Mouse (Mus musculus): ENCODE data around the gene Lrr1.
"Not testable (repeated sequence)": the region's sequence is repeated elsewhere in the genome, so short reads cannot be mapped to it uniquely, and the experiment has no call there.

Lrr1 gene

GRCm38 (mm10) chr12:69168461-69169106, at the start of gene Lrr1:
Lrr1 (plus strand) TSS chr12:69168814.
- DNase-seq (ENCODE audit: low read depth, low spot score) = peak; percentile 88

- peak; percentile 86 for DNase-seq (ENCODE audit: low read depth, low spot score)
Observed at GRCm38 (mm10) chr12:69119908-69120307, 48.7 kb upstream of the Lrr1 start.

GRCm38 (mm10) chr12:69122801-69123200, 45.8 kb upstream of the Lrr1 start:
- DNase-seq (ENCODE audit: low read depth, low spot score) = no peak

- DNase-seq (ENCODE audit: low read depth, low spot score) = no peak
Observed at GRCm38 (mm10) chr12:69125066-69125465, 43.5 kb upstream of the Lrr1 start.

- peak; percentile 87 for DNase-seq (ENCODE audit: low read depth, low spot score)
Observed at GRCm38 (mm10) chr12:69127170-69127569, 41.4 kb upstream of the Lrr1 start.

- DNase-seq (ENCODE audit: low read depth, low spot score) = no peak
Observed at GRCm38 (mm10) chr12:69127626-69128025, 41.0 kb upstream of the Lrr1 start.

GRCm38 (mm10) chr12:69129634-69130310, 38.8 kb upstream of the Lrr1 start:
- DNase-seq (ENCODE audit: low read depth, low spot score) = peak; percentile 73

- DNase-seq (ENCODE audit: low read depth, low spot score) = peak; percentile 58
Observed at GRCm38 (mm10) chr12:69130486-69130885, 38.1 kb upstream of the Lrr1 start.

- no peak for DNase-seq (ENCODE audit: low read depth, low spot score)
Observed at GRCm38 (mm10) chr12:69131267-69131666, 37.3 kb upstream of the Lrr1 start.

GRCm38 (mm10) chr12:69131981-69132380, 36.6 kb upstream of the Lrr1 start:
- DNase-seq (ENCODE audit: low read depth, low spot score) = peak; percentile 68

GRCm38 (mm10) chr12:69139201-69139600, 29.4 kb upstream of the Lrr1 start:
- no peak for DNase-seq (ENCODE audit: low read depth, low spot score)

GRCm38 (mm10) chr12:69139841-69140240, 28.8 kb upstream of the Lrr1 start:
- DNase-seq (ENCODE audit: low read depth, low spot score) = no peak

- DNase-seq (ENCODE audit: low read depth, low spot score) = no peak
Observed at GRCm38 (mm10) chr12:69143460-69143859, 25.2 kb upstream of the Lrr1 start.

- peak; percentile 53 for DNase-seq (ENCODE audit: low read depth, low spot score)
Observed at GRCm38 (mm10) chr12:69147166-69147735, 21.4 kb upstream of the Lrr1 start.

- no peak for DNase-seq (ENCODE audit: low read depth, low spot score)
Observed at GRCm38 (mm10) chr12:69150049-69150448, 18.6 kb upstream of the Lrr1 start.

GRCm38 (mm10) chr12:69155923-69156322, 12.7 kb upstream of the Lrr1 start:
- no peak for DNase-seq (ENCODE audit: low read depth, low spot score)

GRCm38 (mm10) chr12:69156436-69156835, 12.2 kb upstream of the Lrr1 start:
- DNase-seq (ENCODE audit: low read depth, low spot score) = peak; percentile 24

- peak; percentile 51 for DNase-seq (ENCODE audit: low read depth, low spot score)
Observed at GRCm38 (mm10) chr12:69157107-69157506, 11.5 kb upstream of the Lrr1 start.

GRCm38 (mm10) chr12:69158366-69158764, 10.2 kb upstream of the Lrr1 start:
- DNase-seq (ENCODE audit: low read depth, low spot score) = peak; percentile 31

- peak; percentile 100 for DNase-seq (ENCODE audit: low read depth, low spot score)
Observed at GRCm38 (mm10) chr12:69158765-69159577, 9.6 kb upstream of the Lrr1 start, which contains the start of gene Rps29. Rps29 (minus strand) TSS chr12:69159186.

GRCm38 (mm10) chr12:69159578-69159940, 9.1 kb upstream of the Lrr1 start:
- peak; percentile 84 for DNase-seq (ENCODE audit: low read depth, low spot score)

GRCm38 (mm10) chr12:69160677-69161076, 7.9 kb upstream of the Lrr1 start:
- DNase-seq (ENCODE audit: low read depth, low spot score) = not testable (repeated sequence)

Data from ZHBTc4 (cell line).